Mouse (Mus musculus): ENCODE measurements at regions not wholly inside any gene's neighbourhood (a gene's known extent, or its start where the extent isn't known, plus 50 kb on each side); places are given as distances from the start of the nearest gene placed in this dataset.
A peak's percentile ranks its signal among the peaks of the same experiment; 100 is the strongest.

GRCm38 (mm10) chr7:121563526-121563925 is 143.5 kb downstream of the Usp31 start:
- peak; percentile 40 for DNase-seq (ENCODE audit: low spot score)
- H3K4me1 ChIP-seq (ENCODE audit: control insufficient read depth, insufficient read depth, low read length), result no peaks in the 10 kb centered on the region
- no peak overlapping the region for H3K9ac ChIP-seq (ENCODE audit: low read length)
- ATAC-seq (ENCODE audit: insufficient number of reproducible peaks, low FRiP score, low TSS enrichment, low read depth), result no peak
- no peaks in the 10 kb centered on the region for H3K36me3 ChIP-seq (ENCODE audit: control insufficient read depth, insufficient read depth, low read length)
- H3K27ac ChIP-seq (replicated peaks; ENCODE audit: low read depth, low read length), result no peak overlapping the region
- H3K4me2 ChIP-seq (ENCODE audit: low read depth, severe bottlenecking), result no peak overlapping the region
- WGBS, result 36% methylated on average over 5 of the region's 5 CpGs
- no peaks in the 10 kb centered on the region for H3K27me3 ChIP-seq (ENCODE audit: control insufficient read depth, insufficient read depth, low read length)
- no peaks in the 10 kb centered on the region for H3K9me3 ChIP-seq (ENCODE audit: control insufficient read depth, low read length)
- H3K4me3 ChIP-seq (ENCODE audit: low read depth, low read length), result no peak overlapping the region

DNA sequence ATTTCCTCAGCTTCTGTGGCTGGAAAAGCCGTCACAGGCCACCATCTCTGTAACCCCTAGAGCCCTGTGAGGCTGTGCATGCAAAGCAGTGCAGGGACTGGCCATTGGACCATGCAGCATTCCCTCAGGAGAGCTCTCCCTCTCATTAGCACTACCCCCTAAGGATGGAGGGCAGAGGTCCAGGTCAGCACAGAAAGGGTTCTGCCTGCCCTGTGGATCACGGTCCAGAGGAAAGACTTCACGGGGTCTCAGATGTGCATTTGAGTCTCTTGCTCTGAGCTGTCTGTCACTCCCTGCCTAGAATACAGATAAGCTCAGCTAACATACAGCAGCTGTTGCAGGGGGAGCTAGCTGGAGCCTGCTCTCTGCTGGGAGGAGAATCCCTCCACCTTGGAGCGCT is 151.6 kb downstream of the Usp31 start:
- H3K4me1 ChIP-seq (ENCODE audit: control insufficient read depth, insufficient read depth, low read length), result peaks cover 4% of the 10 kb centered on the region; the same call in 1 of the 2 replicates
- no peak overlapping the region for H3K9ac ChIP-seq (ENCODE audit: low read length)
- ATAC-seq (ENCODE audit: insufficient number of reproducible peaks, low FRiP score, low TSS enrichment, low read depth) (no peak), DNase-seq (ENCODE audit: low spot score) (no peak)
- no peak overlapping the region for H3K4me3 ChIP-seq (ENCODE audit: low read depth, low read length)
- no peak overlapping the region for H3K4me2 ChIP-seq (ENCODE audit: low read depth, severe bottlenecking)
- no peaks in the 10 kb centered on the region for H3K9me3 ChIP-seq (ENCODE audit: control insufficient read depth, low read length)
- no peaks in the 10 kb centered on the region for H3K36me3 ChIP-seq (ENCODE audit: control insufficient read depth, insufficient read depth, low read length)
- H3K27ac ChIP-seq (replicated peaks; ENCODE audit: low read depth, low read length), result no peak overlapping the region
- H3K27me3 ChIP-seq (ENCODE audit: control insufficient read depth, insufficient read depth, low read length), result no peaks in the 10 kb centered on the region
- WGBS, result 56% methylated on average over 4 of the region's 4 CpGs

Data from limb, embryonic 11.5 days (tissue).